ENCODE assay signal across 28 mouse cellular contexts in genomic region chr6:34191401-34191800, GRCm38 (mm10).
"Had no signal": no experiment of that assay in that cellular context is flagged by ENCODE, and none has a peak within 500 bp of the region (broad histone marks: within the 10 kb centered on the region; RNA-seq: fewer than 3 reads in every experiment).

No protein-coding gene starts in this region.

- H3K4me3 ChIP-seq: limb, embryonic 10.5 days; limb, embryonic 12.5 days; limb, embryonic 13.5 days; limb, embryonic 15.5 days; liver, embryonic 12.5 days; liver, embryonic 13.5 days; liver, embryonic 15.5 days; lung, embryonic 15.5 days; megakaryocyte, embryonic 14.5 days; midbrain, embryonic 10.5 days; midbrain, embryonic 12.5 days; midbrain, embryonic 13.5 days; midbrain, embryonic 15.5 days; myocyte; neural tube, embryonic 12.5 days had no signal

- H3K27ac ChIP-seq: limb, embryonic 10.5 days; limb, embryonic 12.5 days; limb, embryonic 13.5 days; limb, embryonic 15.5 days; liver, embryonic 12.5 days; liver, embryonic 13.5 days; liver, embryonic 14.5 days; liver, embryonic 15.5 days; lung, embryonic 15.5 days; macrophage; midbrain, embryonic 10.5 days; midbrain, embryonic 12.5 days; midbrain, embryonic 13.5 days; midbrain, embryonic 15.5 days; neural tube, embryonic 12.5 days had no signal

- H3K36me3 ChIP-seq: limb, embryonic 10.5 days; limb, embryonic 12.5 days; limb, embryonic 13.5 days; limb, embryonic 15.5 days; liver, embryonic 12.5 days; liver, embryonic 13.5 days; liver, embryonic 15.5 days; lung, embryonic 15.5 days; midbrain, embryonic 10.5 days; midbrain, embryonic 12.5 days; midbrain, embryonic 13.5 days; midbrain, embryonic 15.5 days; neural tube, embryonic 12.5 days had no signal

- H3K4me1 ChIP-seq: limb, embryonic 10.5 days; limb, embryonic 12.5 days; limb, embryonic 13.5 days; limb, embryonic 15.5 days; liver, embryonic 12.5 days; liver, embryonic 15.5 days; lung, embryonic 15.5 days; midbrain, embryonic 15.5 days; neural tube, embryonic 12.5 days had no signal

- H3K9me3 ChIP-seq: limb, embryonic 10.5 days; limb, embryonic 15.5 days; liver, embryonic 12.5 days; liver, embryonic 13.5 days; liver, embryonic 15.5 days; lung, embryonic 15.5 days; midbrain, embryonic 10.5 days; midbrain, embryonic 13.5 days; midbrain, embryonic 15.5 days had no signal

- H3K9ac ChIP-seq: limb, embryonic 12.5 days; limb, embryonic 13.5 days; limb, embryonic 15.5 days; liver, embryonic 12.5 days; liver, embryonic 13.5 days; liver, embryonic 14.5 days; liver, embryonic 15.5 days; liver, postnatal 0 days; lung, embryonic 14.5 days; lung, embryonic 15.5 days; midbrain, embryonic 12.5 days; midbrain, embryonic 13.5 days; midbrain, embryonic 15.5 days; neural tube, embryonic 12.5 days had no signal

- DNase-seq: left cerebral cortex, postnatal 4 days; liver; liver, embryonic 13.5 days; liver, postnatal 0 days; lung, adult 18-20 months; lung, adult 2 months; lung, embryonic 14.5 days; lung, postnatal 10 days; lung, postnatal 14 days; lung, postnatal 36 days; lung, postnatal 4 days; midbrain, embryonic 14.5 days had no signal
